In the genomic region with DNA sequence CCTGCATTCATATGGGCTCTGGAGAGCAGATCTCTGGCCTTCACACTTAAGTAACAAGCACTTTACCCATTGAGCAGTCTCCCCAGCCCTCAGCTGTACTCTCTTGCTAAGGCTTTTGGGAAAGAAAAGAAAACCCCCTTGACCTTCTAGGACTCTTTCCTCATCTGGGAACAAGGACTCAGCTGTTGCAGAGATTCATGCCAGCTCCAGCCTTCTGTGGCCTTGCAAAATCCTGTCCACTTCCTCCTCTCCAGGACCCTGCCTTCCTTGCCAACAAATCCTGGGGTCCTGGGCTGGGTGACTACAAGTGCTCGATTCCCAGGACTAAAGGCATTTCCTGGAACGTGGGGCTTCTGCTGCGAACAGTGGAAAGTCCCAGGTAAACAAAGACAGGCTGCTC, we compare ENCODE assay signal across 18 mouse cellular contexts.
DNase-seq lines count a peak whose midpoint lies in the region; ATAC-seq and TF ChIP-seq lines count a peak whose summit lies in the region.
"Had no signal": no experiment of that assay in that cellular context is flagged by ENCODE, and none has a peak within 500 bp of the region (broad histone marks: within the 10 kb centered on the region; RNA-seq: fewer than 3 reads in every experiment).

No protein-coding gene starts in this region.

- H3K27ac ChIP-seq in hindbrain, embryonic 16.5 days (ENCODE audit: low read depth, low read length), result 0 out of 2 replicates have a peak overlapping the region, but pooled peaks have one; percentile 9
- no peak overlapping the region for H3K27ac ChIP-seq in hindbrain, embryonic 11.5 days (ENCODE audit: low read depth, low read length)
- peak overlapping the region; percentile 54; the same call in 1 of the 2 replicates for H3K27ac ChIP-seq in intestine, postnatal 0 days (ENCODE audit: low read depth, low read length)
- H3K27ac ChIP-seq: embryonic facial prominence, embryonic 10.5 days; forebrain, embryonic 13.5 days; heart, embryonic 13.5 days; hindbrain, embryonic 12.5 days had no signal

- WGBS in hindbrain, embryonic 16.5 days, result 79% methylated on average over 3 of the region's 3 CpGs
- 81% methylated on average over 3 of the region's 3 CpGs for WGBS in hindbrain, embryonic 11.5 days
- 9% methylated on average over 3 of the region's 3 CpGs for WGBS in intestine, postnatal 0 days

- no peaks in the 10 kb centered on the region for H3K9me3 ChIP-seq in hindbrain, embryonic 16.5 days (ENCODE audit: control insufficient read depth, low read length)
- H3K9me3 ChIP-seq in hindbrain, embryonic 11.5 days (ENCODE audit: control insufficient read depth, low read length), result no peaks in the 10 kb centered on the region
- H3K9me3 ChIP-seq in intestine, postnatal 0 days (ENCODE audit: control insufficient read depth), result no peaks in the 10 kb centered on the region
- H3K9me3 ChIP-seq: embryonic facial prominence, embryonic 10.5 days; forebrain, embryonic 13.5 days; heart, embryonic 13.5 days; hindbrain, embryonic 12.5 days had no signal

- intact Hi-C loops in left cerebral cortex, postnatal 36 days (cut with DNase I), result no loop called here

- no peak for TF ChIP-seq CTCF in intestine, postnatal 0 days (IDR thresholded peaks at IDR 0.05; ENCODE audit: low read depth)

- no peak for DNase-seq in hindbrain, embryonic 11.5 days (ENCODE audit: low spot score)
- peak; percentile 42 for DNase-seq in lung, postnatal 10 days
- peak; percentile 30 to 60 for DNase-seq in lung, postnatal 4 days
- DNase-seq in left cerebral cortex, postnatal 36 days (ENCODE audit: low spot score in 2 of 2), result no peak
- no peak for DNase-seq in retina, postnatal 1 day
- DNase-seq in layer of hippocampus, postnatal 10 days (ENCODE audit: low spot score in 2 of 2), result no peak
- DNase-seq: adrenal gland, postnatal 14 days; cerebellum, adult 11-12 months; cerebellum, adult 9-11 months; forebrain, postnatal 0 days; gastrocnemius, postnatal 14 days; heart, postnatal 36 days had no signal

- no peak for ATAC-seq in hindbrain, embryonic 16.5 days
- ATAC-seq in hindbrain, embryonic 11.5 days (ENCODE audit: low FRiP score), result no peak
- peak; percentile 37; the same call in 1 of the 2 replicates for ATAC-seq in intestine, postnatal 0 days
- ATAC-seq: forebrain, embryonic 13.5 days; forebrain, postnatal 0 days had no signal

- no peak overlapping the region for H3K4me3 ChIP-seq in hindbrain, embryonic 16.5 days (ENCODE audit: low read length)
- H3K4me3 ChIP-seq in hindbrain, embryonic 11.5 days (ENCODE audit: low read depth, low read length), result no peak overlapping the region
- H3K4me3 ChIP-seq in intestine, postnatal 0 days (ENCODE audit: low read depth, low read length), result no peak overlapping the region
- H3K4me3 ChIP-seq: embryonic facial prominence, embryonic 10.5 days; forebrain, embryonic 13.5 days; heart, embryonic 13.5 days; hindbrain, embryonic 12.5 days had no signal

- H3K36me3 ChIP-seq in hindbrain, embryonic 16.5 days (ENCODE audit: control insufficient read depth, insufficient read depth, low read length), result no peaks in the 10 kb centered on the region
- no peaks in the 10 kb centered on the region for H3K36me3 ChIP-seq in hindbrain, embryonic 11.5 days (ENCODE audit: control insufficient read depth, insufficient read depth, low read length)
- H3K36me3 ChIP-seq in intestine, postnatal 0 days (ENCODE audit: control insufficient read depth, insufficient read depth), result no peaks in the 10 kb centered on the region
- H3K36me3 ChIP-seq: embryonic facial prominence, embryonic 10.5 days; heart, embryonic 13.5 days; hindbrain, embryonic 12.5 days had no signal

- no peaks in the 10 kb centered on the region for H3K27me3 ChIP-seq in hindbrain, embryonic 16.5 days (replicated peaks; ENCODE audit: control insufficient read depth, insufficient read depth, low read length)
- H3K27me3 ChIP-seq in hindbrain, embryonic 11.5 days (ENCODE audit: control insufficient read depth, insufficient read depth, low read length), result no peaks in the 10 kb centered on the region
- H3K27me3 ChIP-seq in intestine, postnatal 0 days (replicated peaks; ENCODE audit: control insufficient read depth, insufficient read depth, low read length), result no peaks in the 10 kb centered on the region
- H3K27me3 ChIP-seq: forebrain, embryonic 13.5 days; heart, embryonic 13.5 days; hindbrain, embryonic 12.5 days had no signal

- H3K9ac ChIP-seq in hindbrain, embryonic 16.5 days (ENCODE audit: low read depth, low read length), result no peak overlapping the region
- H3K9ac ChIP-seq in hindbrain, embryonic 11.5 days (ENCODE audit: low read depth, low read length), result no peak overlapping the region
- no peak overlapping the region for H3K9ac ChIP-seq in intestine, postnatal 0 days (ENCODE audit: low read depth, low read length)
- H3K9ac ChIP-seq: forebrain, embryonic 13.5 days; forebrain, postnatal 0 days; heart, embryonic 13.5 days; hindbrain, embryonic 12.5 days had no signal

- no peak overlapping the region for H3K4me2 ChIP-seq in hindbrain, embryonic 16.5 days (ENCODE audit: low read length)
- H3K4me2 ChIP-seq in hindbrain, embryonic 11.5 days (replicated peaks; ENCODE audit: low read depth, low read length), result no peak overlapping the region
- no peak overlapping the region for H3K4me2 ChIP-seq in intestine, postnatal 0 days (replicated peaks; ENCODE audit: low read depth)
- H3K4me2 ChIP-seq: forebrain, embryonic 13.5 days; heart, embryonic 13.5 days; hindbrain, embryonic 12.5 days had no signal

- H3K4me1 ChIP-seq in hindbrain, embryonic 16.5 days (ENCODE audit: control insufficient read depth, insufficient read depth, low read depth, low read length), result no peaks in the 10 kb centered on the region
- H3K4me1 ChIP-seq in hindbrain, embryonic 11.5 days (replicated peaks; ENCODE audit: control insufficient read depth, insufficient read depth, low read length), result no peaks in the 10 kb centered on the region
- peaks cover 6% of the 10 kb centered on the region; the same call in 1 of the 2 replicates for H3K4me1 ChIP-seq in intestine, postnatal 0 days (replicated peaks; ENCODE audit: control insufficient read depth, insufficient read depth, low read length)
- H3K4me1 ChIP-seq: embryonic facial prominence, embryonic 10.5 days; forebrain, embryonic 13.5 days; heart, embryonic 13.5 days; hindbrain, embryonic 12.5 days had no signal

Comparison
In these comparisons a context has a peak if more than half of its experiments do, and no peak if none do; other contexts are left out.
1. DNase-seq: peak in lung, postnatal 10 days (single experiment) and lung, postnatal 4 days (2 of 2); none in hindbrain, embryonic 11.5 days (single experiment), left cerebral cortex, postnatal 36 days (0 of 2), retina, postnatal 1 day (single experiment) and layer of hippocampus, postnatal 10 days (0 of 2).